Mouse (Mus musculus) liver, postnatal 0 days (tissue): ENCODE results near the gene Uts2b. TPM values are rescaled to one million over a fixed set of nuclear protein-coding genes. Genes with fewer than 3 reads are reported as not detected.
A peak's percentile ranks its signal among the peaks of the same experiment; 100 is the strongest.

Experiments
- ATAC-seq: fragments of 200-750 bp; cut with Nextera tagmentation; 2 replicates; pipeline ENCODE4 v1.8.0; 2017; ENCODE audit warnings: mild to moderate bottlenecking, moderate library complexity
- DNase-seq: peaks from one replicate; pipeline ENCODE4 v3.0.0-alpha.2; 2016
- H3K27ac ChIP-seq: fragments of 300-500 bp; sonication (generic); 2 replicates; pipeline ENCODE4 v1.5.1; 2014; ENCODE audit warnings: antibody characterized with exemption, moderate library complexity, mild to moderate bottlenecking, low read depth
- H3K27me3 ChIP-seq: fragments of 300-500 bp; sonication (generic); 2 replicates; pipeline ENCODE4 v1.6.1; 2014; ENCODE audit warnings: low read length, control low read depth, mixed read lengths; ENCODE audit not compliant: insufficient read depth
- H3K36me3 ChIP-seq: fragments of 300-500 bp; sonication (generic); replicated peaks from 2 replicates; pipeline ENCODE4 v1.6.1; 2014; ENCODE audit warnings: mild to moderate bottlenecking, control low read depth, low read length, moderate library complexity, mixed read lengths; ENCODE audit not compliant: insufficient read depth
- H3K4me1 ChIP-seq: fragments of 300-500 bp; sonication (generic); 2 replicates; pipeline ENCODE4 v1.6.1; 2014; ENCODE audit warnings: antibody characterized with exemption, mild to moderate bottlenecking, control low read depth; ENCODE audit not compliant: insufficient read depth
- H3K4me2 ChIP-seq: fragments of 300-500 bp; sonication (generic); 2 replicates; pipeline ENCODE4 v1.6.1; 2014; ENCODE audit warnings: low read depth, mild to moderate bottlenecking, low read length, moderate library complexity, mixed read lengths
- H3K4me3 ChIP-seq: fragments of 300-500 bp; sonication (generic); 2 replicates; pipeline ENCODE4 v1.5.1; 2014; ENCODE audit warnings: low read depth, low read length
- H3K9ac ChIP-seq: fragments of 300-500 bp; sonication (generic); replicated peaks from 2 replicates; pipeline ENCODE4 v1.6.1; 2014; ENCODE audit warnings: mild to moderate bottlenecking, moderate library complexity
- H3K9me3 ChIP-seq: fragments of 300-500 bp; sonication (generic); 2 replicates; pipeline ENCODE4 v1.6.1; 2016; ENCODE audit warnings: mild to moderate bottlenecking, control low read depth, low read length, mixed read lengths
- CTCF ChIP-seq: sonication (generic); IDR thresholded peaks from 2 replicates; pipeline ENCODE4 v1.5.1; 2016; ENCODE audit warnings: antibody characterized with exemption, low read depth
- EP300 ChIP-seq: IDR thresholded peaks from 2 replicates; pipeline ENCODE4 v1.6.1; 2016; ENCODE audit warnings: antibody characterized with exemption, low read depth, mild to moderate bottlenecking
- WGBS: fragments of 180-500 bp; shearing (Covaris S2); extraction: QIAGEN DNeasy Blood & Tissue Kit; methylation state at CpG from one replicate; pipeline ENCODE4 v1.1.7; 2014; ENCODE audit not compliant: insufficient replicate concordance; 5-methylcytosine and 5-hydroxymethylcytosine counted together
- polyA plus RNA-seq: library from polyadenylated mRNA; unstranded; fragments of >200 nt; fragmentation: Nextera tagmentation; extraction: Ambion mirVana; gene quantifications from 2 replicates; pipeline ENCODE4 v1.2.1, GENCODE M21; 2015

Uts2b gene
- polyA plus RNA-seq, 1 experiment from 2014 or later, result not detected

DNA sequence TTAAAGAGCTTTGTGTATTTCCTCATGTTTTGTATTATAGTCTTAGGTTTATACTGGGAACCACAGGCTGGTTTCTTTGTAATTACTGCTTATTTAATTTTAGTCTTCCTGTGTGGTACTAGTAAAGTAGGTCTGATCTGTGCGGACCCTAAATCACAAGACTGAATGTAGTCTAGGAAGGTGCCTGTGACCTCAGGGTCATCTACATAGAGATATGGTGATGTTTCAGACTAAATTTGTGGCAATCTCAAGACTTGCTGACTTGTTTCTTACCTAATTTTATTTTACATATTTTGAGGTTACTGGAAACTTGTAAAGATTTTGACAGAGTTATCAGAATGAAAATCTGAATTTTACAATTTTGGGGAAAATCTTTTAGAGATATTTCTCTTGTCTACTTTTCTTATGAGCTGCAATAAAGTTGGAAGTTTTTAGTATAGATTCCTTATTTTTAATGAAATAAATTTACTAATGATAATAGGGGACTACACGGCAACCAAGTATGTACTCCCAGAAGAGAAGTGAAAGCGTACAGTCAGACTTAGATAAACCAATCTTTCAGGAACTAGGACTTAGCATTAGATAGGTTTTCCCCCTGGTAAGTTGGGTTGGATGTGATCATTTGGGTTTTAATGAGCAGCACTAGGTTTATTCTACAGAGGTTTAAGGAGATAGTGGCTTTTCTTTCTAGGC is 29.1 kb upstream of the Uts2b start:
- Histone ChIP-seq H3K27me3 (no peaks in the 10 kb centered on the region), H3K9me3 (no peaks in the 10 kb centered on the region), H3K36me3 (no peaks in the 10 kb centered on the region), H3K4me3 (no peak overlapping the region), H3K27ac (no peak overlapping the region), H3K4me2 (no peak overlapping the region), H3K4me1 (peaks cover 12% of the 10 kb centered on the region), H3K9ac (no peak overlapping the region)
- ATAC-seq (no peak), DNase-seq (no peak)
- 75% methylated on average over 3 of the region's 3 CpGs for WGBS
- TF ChIP-seq CTCF (no peak), EP300 (no peak)

DNA sequence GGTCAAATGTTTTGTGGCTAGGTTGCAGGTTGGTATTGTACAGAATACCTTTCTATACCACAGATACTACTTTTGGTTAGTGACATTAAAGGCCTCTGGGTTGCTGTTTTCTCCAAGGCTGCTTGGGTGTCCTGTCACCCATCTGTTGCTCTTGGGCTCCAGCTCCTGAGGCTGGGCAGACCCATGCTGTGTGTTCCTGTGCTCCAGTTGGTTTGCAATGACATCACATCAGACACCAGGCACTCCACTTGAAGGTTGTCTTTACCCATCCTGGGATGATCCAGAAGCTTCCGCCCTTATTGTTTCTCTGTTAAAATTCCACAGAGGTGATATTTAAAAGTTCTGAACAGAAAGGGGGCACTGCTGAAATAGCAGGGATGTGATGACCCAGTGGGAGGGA is 26.9 kb upstream of the Uts2b start:
- no peak overlapping the region for H3K9ac ChIP-seq
- no peak for DNase-seq
- H3K4me2 ChIP-seq, result no peak overlapping the region
- no peaks in the 10 kb centered on the region for H3K27me3 ChIP-seq
- no peaks in the 10 kb centered on the region for H3K9me3 ChIP-seq
- H3K27ac ChIP-seq, result no peak overlapping the region
- H3K36me3 ChIP-seq, result no peaks in the 10 kb centered on the region
- WGBS, result 88% methylated on average over 1 of the region's 1 CpGs
- no peak for ATAC-seq
- TF ChIP-seq EP300 (no peak), CTCF (no peak)
- no peak overlapping the region for H3K4me3 ChIP-seq
- peaks cover 7% of the 10 kb centered on the region for H3K4me1 ChIP-seq

DNA sequence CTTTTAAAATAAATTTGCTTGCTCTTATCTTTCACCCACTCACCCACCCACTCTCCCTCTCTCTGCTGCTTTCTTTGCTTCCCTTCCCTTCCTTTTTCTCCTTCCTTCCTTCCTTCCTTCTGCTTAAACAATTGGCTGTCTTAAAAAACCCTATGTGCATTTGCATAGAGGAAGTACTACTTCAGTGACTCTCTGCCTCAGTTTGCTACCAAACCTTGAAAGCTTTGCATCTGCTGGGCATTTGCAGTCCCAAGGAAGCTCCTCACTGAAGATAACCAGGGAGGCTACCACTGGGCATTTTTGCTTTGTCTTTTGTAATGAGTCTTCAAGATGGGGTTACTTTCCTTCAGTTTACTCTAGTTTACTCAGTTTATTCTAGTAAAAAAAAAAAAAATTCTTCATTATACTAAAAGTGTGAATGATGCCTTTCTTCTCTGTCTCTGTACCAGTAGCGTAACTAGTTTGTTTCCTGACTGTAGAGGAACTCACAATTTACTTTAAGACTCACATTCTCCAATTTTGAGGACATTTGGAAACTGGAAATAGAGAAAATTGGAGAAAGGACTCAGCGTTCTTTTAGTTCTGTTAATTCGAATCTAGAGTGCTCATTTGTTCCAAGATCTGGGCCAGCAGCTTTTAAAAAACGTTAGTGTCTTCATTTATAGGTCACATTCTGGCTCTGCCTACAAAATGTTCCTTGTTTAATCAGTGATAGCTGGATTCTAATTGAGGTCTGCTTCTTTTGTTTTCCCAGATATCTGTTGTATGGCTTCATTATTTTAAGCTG is 25.4 kb upstream of the Uts2b start:
- ATAC-seq (no peak), DNase-seq (no peak)
- no peaks in the 10 kb centered on the region for H3K36me3 ChIP-seq
- H3K27me3 ChIP-seq, result no peaks in the 10 kb centered on the region
- H3K9me3 ChIP-seq, result no peaks in the 10 kb centered on the region
- H3K4me2 ChIP-seq, result no peak overlapping the region
- peaks cover 7% of the 10 kb centered on the region for H3K4me1 ChIP-seq
- 82% methylated on average over 4 of the region's 4 CpGs for WGBS
- H3K4me3 ChIP-seq, result no peak overlapping the region
- no peak for TF ChIP-seq CTCF
- no peak for TF ChIP-seq EP300
- H3K27ac ChIP-seq, result no peak overlapping the region
- H3K9ac ChIP-seq, result no peak overlapping the region

DNA sequence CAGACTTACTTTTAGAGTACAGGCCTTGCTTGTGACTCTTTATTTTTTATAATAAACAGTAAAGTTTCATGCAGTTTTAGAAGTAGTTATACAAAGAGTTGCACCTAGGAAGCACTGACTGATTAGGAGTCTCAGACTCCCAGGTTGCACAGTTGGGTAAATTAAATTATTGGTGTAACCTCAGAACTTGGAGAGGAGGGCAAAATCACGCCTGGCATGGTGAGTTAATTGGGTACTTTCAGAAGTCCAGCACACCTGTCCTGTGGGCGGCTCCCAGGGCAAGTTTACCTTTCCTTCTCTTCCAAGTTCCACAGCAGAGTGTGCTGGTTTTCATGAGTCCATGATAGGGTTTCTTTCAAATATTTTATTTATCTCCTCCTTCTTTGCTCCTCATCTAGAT is 21.8 kb upstream of the Uts2b start:
- no peak overlapping the region for H3K9ac ChIP-seq
- H3K4me2 ChIP-seq, result no peak overlapping the region
- H3K9me3 ChIP-seq, result no peaks in the 10 kb centered on the region
- peaks cover 14% of the 10 kb centered on the region for H3K4me1 ChIP-seq
- 83% methylated on average over 2 of the region's 2 CpGs for WGBS
- ATAC-seq, result no peak
- no peaks in the 10 kb centered on the region for H3K36me3 ChIP-seq
- no peaks in the 10 kb centered on the region for H3K27me3 ChIP-seq
- H3K4me3 ChIP-seq, result no peak overlapping the region
- H3K27ac ChIP-seq, result no peak overlapping the region
- no peak for TF ChIP-seq EP300
- TF ChIP-seq CTCF, result no peak
- no peak for DNase-seq

DNA sequence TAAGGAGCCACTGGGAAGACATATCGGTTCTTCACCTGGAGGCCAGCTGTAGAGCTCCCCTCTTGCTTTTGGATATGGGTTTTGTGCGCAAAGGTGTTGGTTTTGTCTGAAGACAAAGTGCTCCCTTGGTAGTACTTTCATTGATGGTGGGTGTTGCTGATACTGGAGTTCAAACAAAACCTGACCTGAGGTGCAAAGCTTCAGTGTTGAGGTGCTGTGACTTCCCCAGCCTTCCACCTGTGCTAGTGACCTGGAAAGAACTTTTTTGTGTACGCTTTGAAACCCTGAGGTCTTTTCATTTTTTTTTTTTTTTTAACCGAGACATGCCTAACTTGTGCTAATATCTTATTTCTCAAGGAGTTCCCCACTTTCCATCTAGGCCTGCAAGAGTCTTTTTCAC is 20.3 kb upstream of the Uts2b start:
- Histone ChIP-seq H3K4me3 (no peak overlapping the region), H3K4me1 (peaks cover 12% of the 10 kb centered on the region), H3K4me2 (peak overlapping the region; percentile 79), H3K9ac (peak overlapping the region; percentile 96; the same call in 1 of the 2 replicates), H3K27me3 (no peaks in the 10 kb centered on the region), H3K36me3 (no peaks in the 10 kb centered on the region), H3K9me3 (no peaks in the 10 kb centered on the region), H3K27ac (no peak overlapping the region)
- TF ChIP-seq EP300 (no peak), CTCF (no peak)
- ATAC-seq (no peak), DNase-seq (no peak)
- WGBS, result 82% methylated on average over 4 of the region's 4 CpGs

DNA sequence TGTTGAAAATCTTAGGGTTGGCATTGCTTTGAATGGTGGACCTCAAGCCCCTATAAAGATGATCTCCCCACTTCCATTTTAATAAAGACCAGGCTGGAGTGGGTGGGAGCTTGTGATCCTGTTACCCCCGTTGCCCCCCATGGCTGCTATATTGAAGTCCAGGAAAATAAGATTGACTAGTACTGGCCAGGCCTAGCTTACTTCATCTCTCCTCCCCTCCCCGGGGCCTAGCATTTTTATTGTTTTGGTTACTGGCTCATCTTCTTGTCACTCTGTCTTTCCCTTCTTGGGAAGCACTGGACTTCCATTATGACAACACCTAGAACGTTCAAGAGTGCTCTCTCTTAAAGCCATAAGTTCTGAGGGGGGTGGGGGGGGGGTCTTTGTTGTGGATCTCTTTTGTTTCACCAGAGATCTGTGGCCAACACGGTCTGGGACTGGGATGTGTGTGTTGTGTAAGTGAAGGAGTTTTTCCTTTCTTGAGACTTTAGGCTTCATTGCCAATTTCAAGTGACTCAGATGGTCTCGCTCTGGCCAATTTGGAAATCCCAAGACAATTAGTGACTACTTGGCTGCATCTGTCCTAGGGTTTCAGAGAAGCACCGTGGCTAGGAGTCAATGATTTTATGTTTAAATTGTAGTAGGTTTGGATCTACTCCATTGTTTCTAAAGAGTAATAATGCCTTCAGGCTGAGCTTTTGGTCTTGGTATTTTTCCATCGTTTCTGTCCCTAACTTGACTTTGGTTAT is 19.7 kb upstream of the Uts2b start:
- Histone ChIP-seq H3K27ac (peak overlapping the region; percentile 95), H3K4me1 (peaks cover 8% of the 10 kb centered on the region), H3K4me3 (peak overlapping the region; percentile 86), H3K4me2 (peak overlapping the region; percentile 79), H3K36me3 (no peaks in the 10 kb centered on the region), H3K9me3 (no peaks in the 10 kb centered on the region), H3K27me3 (no peaks in the 10 kb centered on the region), H3K9ac (peak overlapping the region; percentile 96)
- WGBS, result 35% methylated on average over 7 of the region's 7 CpGs
- TF ChIP-seq EP300 (no peak), CTCF (no peak)
- no peak for ATAC-seq
- no peak for DNase-seq
